Mouse (Mus musculus) liver, embryonic 14.5 days (tissue): ENCODE measurements around the gene Mroh8. TPM values are rescaled to one million over a fixed set of nuclear protein-coding genes. Genes with fewer than 3 reads are reported as not detected.
A peak's percentile ranks its signal among the peaks of the same experiment; 100 is the strongest.

Source experiments
- ATAC-seq: fragments of 200-750 bp; cut with Nextera tagmentation; 2 replicates; pipeline ENCODE4 v1.8.0; 2017; ENCODE audit warnings: moderate number of reproducible peaks, mild to moderate bottlenecking, moderate library complexity; ENCODE audit not compliant: insufficient read depth
- DNase-seq, 3 experiments: peaks; one replicate each; pipeline ENCODE4 v3.0.0-alpha.2; 2012 to 2013; ENCODE audit warnings: low read depth in 3 of 3, low spot score in 3 of 3
- H3K27ac ChIP-seq: fragments of 300-500 bp; sonication (generic); 2 replicates; pipeline ENCODE4 v1.5.1; 2014; ENCODE audit warnings: moderate library complexity, mild to moderate bottlenecking, control low read depth, inconsistent platforms
- H3K27me3 ChIP-seq: fragments of 300-500 bp; sonication (generic); 2 replicates; pipeline ENCODE4 v1.6.1; 2014; ENCODE audit warnings: mild to moderate bottlenecking, low read length, moderate library complexity; ENCODE audit not compliant: control insufficient read depth, insufficient read depth
- H3K36me3 ChIP-seq: fragments of 300-500 bp; sonication (generic); replicated peaks from 2 replicates; pipeline ENCODE4 v1.6.1; 2014; ENCODE audit warnings: low read depth; ENCODE audit not compliant: control insufficient read depth, insufficient read depth
- H3K4me1 ChIP-seq, 2 experiments: fragments of 200-500 bp in 1 of 2; fragments of 300-500 bp in 1 of 2; sonication (generic) in 1 of 2; replicated peaks; 2 replicates each; pipeline ENCODE4 v1.6.1; 2012 to 2014; ENCODE audit warnings: antibody characterized with exemption in 1 of 2, inconsistent platforms in 1 of 2, low read length in 1 of 2; ENCODE audit not compliant: control insufficient read depth in 2 of 2, insufficient read depth in 2 of 2
- H3K4me2 ChIP-seq: fragments of 300-500 bp; sonication (generic); 2 replicates; pipeline ENCODE4 v1.6.1; 2014; ENCODE audit warnings: low read depth, mild to moderate bottlenecking, control low read depth, moderate library complexity
- H3K4me3 ChIP-seq, 2 experiments: fragments of 200-500 bp in 1 of 2; fragments of 300-500 bp in 1 of 2; sonication (generic) in 1 of 2; 2 replicates each; pipeline ENCODE4 v1.5.1; 2012 to 2014; ENCODE audit warnings: low read depth in 2 of 2, low read length in 2 of 2, mild to moderate bottlenecking in 2 of 2, control low read depth in 1 of 2, inconsistent platforms in 1 of 2, moderate library complexity in 1 of 2; ENCODE audit not compliant: insufficient read depth in 1 of 2
- H3K9ac ChIP-seq: fragments of 300-500 bp; sonication (generic); replicated peaks from 2 replicates; pipeline ENCODE4 v1.6.1; 2014; ENCODE audit warnings: mild to moderate bottlenecking, control low read depth, moderate library complexity
- H3K9me3 ChIP-seq: fragments of 300-500 bp; sonication (generic); 2 replicates; pipeline ENCODE4 v1.6.1; 2016; ENCODE audit warnings: low read length, mixed read lengths; ENCODE audit not compliant: control insufficient read depth
- CTCF ChIP-seq: IDR thresholded peaks from 2 replicates; pipeline ENCODE4 v1.5.1; 2016; ENCODE audit warnings: antibody characterized with exemption, low read depth, control low read depth
- EP300 ChIP-seq: IDR thresholded peaks from 2 replicates; pipeline ENCODE4 v1.6.1; 2016; ENCODE audit warnings: antibody characterized with exemption, low read depth
- WGBS: fragments of 180-500 bp; shearing (Covaris S2); extraction: QIAGEN DNeasy Blood & Tissue Kit; methylation state at CpG from one replicate; pipeline ENCODE4 v1.1.7; 2014; ENCODE audit not compliant: insufficient replicate concordance; 5-methylcytosine and 5-hydroxymethylcytosine counted together
- polyA plus RNA-seq, 2 experiments: library from polyadenylated mRNA; depleted of rRNA in 1 of 2; stranded (reverse) in 1 of 2; unstranded in 1 of 2; fragments of >200 nt; fragmentation: Nextera tagmentation in 1 of 2; extraction: Ambion mirVana in 1 of 2; gene quantifications; 2 replicates each; pipeline versions ENCODE4 v1.2.1 to v1.2.3; 2012 to 2014

Mroh8 gene
- polyA plus RNA-seq, 2 experiments, result 0.05 to 0.11 TPM

- H3K36me3 ChIP-seq, result no peaks in the 10 kb centered on the region
- 82% methylated on average over 7 of the region's 7 CpGs for WGBS
- H3K4me1 ChIP-seq, result no peaks in the 10 kb centered on the region
- no peak for DNase-seq
- no peak overlapping the region for H3K9ac ChIP-seq
- no peak overlapping the region for H3K4me3 ChIP-seq
- ATAC-seq, result no peak
- TF ChIP-seq CTCF (no peak), EP300 (no peak)
- no peaks in the 10 kb centered on the region for H3K9me3 ChIP-seq
- H3K27me3 ChIP-seq, result no peaks in the 10 kb centered on the region
- no peak overlapping the region for H3K4me2 ChIP-seq
- H3K27ac ChIP-seq, result no peak overlapping the region
Observed at GRCm38 (mm10) chr2:157211731-157212130, 67.6 kb downstream of the Mroh8 start.

- Histone ChIP-seq H3K27me3 (no peaks in the 10 kb centered on the region), H3K4me2 (peak within 1 kb of the TSS; percentile 83), H3K9me3 (no peaks in the 10 kb centered on the region), H3K4me1 (peaks cover 0 to 5% of the 10 kb centered on the region in 2 experiments; a peak in 3 of 4 replicates), H3K27ac (peak within 1 kb of the TSS; percentile 82), H3K4me3 (peak within 1 kb of the TSS; percentile 85 to 99), H3K36me3 (peaks cover 17% of the 10 kb centered on the region), H3K9ac (peak within 1 kb of the TSS; percentile 100)
- ATAC-seq (peak; percentile 87), DNase-seq (peak; percentile 86 to 90 (median 88))
- WGBS, result under 1% methylated on average over 73 of the region's 73 CpGs
- no peak for TF ChIP-seq CTCF
- peak; percentile 49 for TF ChIP-seq EP300
Observed at GRCm38 (mm10) chr2:157204366-157205218, 74.8 kb downstream of the Mroh8 start, which contains the start of gene Rbl1. Gene Rbl1 (minus strand): TSS chr2:157204534.

- no peaks in the 10 kb centered on the region for H3K27me3 ChIP-seq
- DNase-seq (peak; percentile 26 to 59 (median 42)), ATAC-seq (peak; percentile 75)
- H3K9ac ChIP-seq, result peak overlapping the region; percentile 100
- no peaks in the 10 kb centered on the region for H3K9me3 ChIP-seq
- TF ChIP-seq EP300, result no peak
- TF ChIP-seq CTCF, result peak; percentile 43
- peak overlapping the region; percentile 82 for H3K27ac ChIP-seq
- 1% methylated on average over 49 of the region's 49 CpGs for WGBS
- H3K4me1 ChIP-seq, result peaks cover 0 to 5% of the 10 kb centered on the region in 2 experiments; a peak in 3 of 4 replicates
- H3K4me3 ChIP-seq, result peak overlapping the region; percentile 85 to 99
- peaks cover 24% of the 10 kb centered on the region for H3K36me3 ChIP-seq
- H3K4me2 ChIP-seq, result peak overlapping the region; percentile 83
Observed at GRCm38 (mm10) chr2:157203459-157204365, 75.6 kb downstream of the Mroh8 start.

- Histone ChIP-seq H3K4me1 (peaks cover 0 to 5% of the 10 kb centered on the region in 2 experiments; a peak in 3 of 4 replicates), H3K36me3 (peaks cover 28% of the 10 kb centered on the region), H3K4me3 (peak overlapping the region in 1 of 2 experiments; percentile 99; a peak in 2 of 4 replicates), H3K27me3 (no peaks in the 10 kb centered on the region), H3K4me2 (peak overlapping the region; percentile 83), H3K9ac (peak overlapping the region; percentile 100), H3K9me3 (no peaks in the 10 kb centered on the region), H3K27ac (no peak overlapping the region)
- no peak for DNase-seq
- TF ChIP-seq CTCF, result no peak
- TF ChIP-seq EP300, result no peak
- ATAC-seq, result no peak
Observed at GRCm38 (mm10) chr2:157203026-157203425, 76.3 kb downstream of the Mroh8 start.
